Mouse (Mus musculus) heart, embryonic 15.5 days (tissue): Measurements from ENCODE around the gene RPS10-NUDT3. TPM values are rescaled to one million over a fixed set of nuclear protein-coding genes. Genes with fewer than 3 reads are reported as not detected.

ENCODE experiments used
- ATAC-seq: fragments of 200-750 bp; cut with Nextera tagmentation; replicated peaks from 2 replicates; pipeline ENCODE4 v1.8.0; 2017; ENCODE audit warnings: low read depth, moderate TSS enrichment; ENCODE audit not compliant: insufficient number of reproducible peaks, insufficient read depth, low FRiP score
- H3K27ac ChIP-seq: fragments of 300-500 bp; sonication (generic); 2 replicates; pipeline ENCODE4 v1.5.1; 2015; ENCODE audit warnings: mild to moderate bottlenecking, inconsistent platforms
- H3K27me3 ChIP-seq: fragments of 300-500 bp; sonication (generic); 2 replicates; pipeline ENCODE4 v1.6.1; 2015; ENCODE audit warnings: inconsistent platforms
- H3K36me3 ChIP-seq: fragments of 300-500 bp; sonication (generic); 2 replicates; pipeline ENCODE4 v1.6.1; 2015; ENCODE audit warnings: mild to moderate bottlenecking, inconsistent platforms
- H3K4me1 ChIP-seq: fragments of 300-500 bp; sonication (generic); replicated peaks from 2 replicates; pipeline ENCODE4 v1.6.1; 2015; ENCODE audit warnings: inconsistent platforms
- H3K4me2 ChIP-seq: fragments of 300-500 bp; sonication (generic); 2 replicates; pipeline ENCODE4 v1.6.1; 2015; ENCODE audit warnings: inconsistent platforms, mild to moderate bottlenecking, moderate library complexity
- H3K4me3 ChIP-seq: fragments of 300-500 bp; sonication (generic); 2 replicates; pipeline ENCODE4 v1.5.1; 2015; ENCODE audit warnings: mild to moderate bottlenecking, inconsistent platforms
- H3K9ac ChIP-seq: fragments of 300-500 bp; sonication (generic); 2 replicates; pipeline ENCODE4 v1.6.1; 2015; ENCODE audit warnings: mild to moderate bottlenecking, inconsistent platforms
- H3K9me3 ChIP-seq: fragments of 300-500 bp; sonication (generic); replicated peaks from 2 replicates; pipeline ENCODE4 v1.6.1; 2016; ENCODE audit warnings: inconsistent platforms
- WGBS: fragments of 180-500 bp; shearing (Covaris S2); methylation state at CpG from one replicate; pipeline ENCODE4 v1.1.7; 2015; ENCODE audit warnings: mixed read lengths; 5-methylcytosine and 5-hydroxymethylcytosine counted together
- polyA plus RNA-seq: library from polyadenylated mRNA; unstranded; fragments of >200 nt; fragmentation: Nextera tagmentation; extraction: Ambion mirVana; gene quantifications from 2 replicates; pipeline ENCODE4 v1.2.1, GENCODE M21; 2015

The RPS10-NUDT3 gene
- polyA plus RNA-seq, 1 experiment from 2014 or later: not detected

DNA sequence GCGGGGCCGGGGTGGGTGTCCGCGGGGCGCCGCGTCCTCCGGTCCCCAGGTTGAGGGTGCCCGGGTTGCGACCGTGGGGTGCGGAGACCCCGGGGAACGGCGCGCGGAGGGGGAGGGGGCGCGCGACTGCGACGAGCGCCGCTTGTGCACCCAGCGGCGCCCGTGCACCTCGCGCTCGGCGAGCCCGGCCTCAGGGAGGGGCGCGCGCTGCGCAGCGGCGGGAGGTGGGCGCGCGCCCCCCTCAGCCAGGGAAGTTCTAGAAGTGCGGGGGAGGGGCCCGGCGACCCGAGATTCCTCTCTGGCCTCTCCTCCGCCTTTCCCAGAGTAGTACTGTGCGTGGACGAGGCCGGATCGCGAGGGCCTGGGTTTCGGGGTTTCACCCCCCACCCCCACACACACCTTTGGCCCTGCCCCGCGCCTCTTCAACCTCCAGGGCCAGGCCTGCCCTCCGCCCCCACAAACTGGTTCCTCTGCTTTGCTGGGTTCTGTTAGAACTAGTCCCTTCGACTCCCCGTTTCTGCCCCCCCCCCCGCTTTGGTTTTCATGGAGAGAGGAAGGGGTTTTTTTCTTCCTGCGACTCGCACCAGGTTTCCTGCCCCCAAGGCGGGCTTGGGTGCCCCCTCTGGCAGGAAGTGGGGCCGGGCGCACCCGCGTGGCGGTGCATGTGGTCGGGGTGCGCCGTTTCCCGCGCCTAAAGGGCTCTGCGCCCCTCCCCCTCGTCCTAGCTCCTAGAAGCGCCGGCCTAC lies 77.7 kb downstream of the RPS10-NUDT3 start:
- Histone ChIP-seq H3K27ac (peak overlapping the region; percentile 96), H3K4me1 (peaks cover 49% of the 10 kb centered on the region), H3K9me3 (no peaks in the 10 kb centered on the region), H3K4me3 (peak overlapping the region; percentile 83), H3K36me3 (no peaks in the 10 kb centered on the region), H3K27me3 (no peaks in the 10 kb centered on the region), H3K4me2 (peak overlapping the region; percentile 90), H3K9ac (peak overlapping the region; percentile 92)
- under 1% methylated on average over 66 of the region's 75 CpGs for WGBS
- ATAC-seq: peak; percentile 33

- Histone ChIP-seq H3K27ac (peak within 1 kb of the TSS; percentile 96), H3K9ac (peak within 1 kb of the TSS; percentile 92), H3K9me3 (no peaks in the 10 kb centered on the region), H3K4me3 (peak within 1 kb of the TSS; percentile 83), H3K4me2 (peak within 1 kb of the TSS; percentile 90), H3K27me3 (no peaks in the 10 kb centered on the region), H3K36me3 (no peaks in the 10 kb centered on the region), H3K4me1 (peaks cover 44% of the 10 kb centered on the region)
- WGBS: under 1% methylated on average over 79 of the region's 79 CpGs
- peak; percentile 79 for ATAC-seq
Measured at GRCm38 (mm10) chr17:27556315-27557011, 78.6 kb downstream of the RPS10-NUDT3 start, which contains the start of gene Hmga1. Hmga1 (plus strand) TSS chr17:27556497.

- Histone ChIP-seq H3K9ac (peak overlapping the region; percentile 92), H3K4me2 (peak overlapping the region; percentile 90), H3K4me3 (peak overlapping the region; percentile 83), H3K27me3 (peaks cover 3% of the 10 kb centered on the region; the same call in 1 of the 2 replicates), H3K36me3 (no peaks in the 10 kb centered on the region), H3K4me1 (peaks cover 41% of the 10 kb centered on the region), H3K27ac (peak overlapping the region; percentile 96), H3K9me3 (no peaks in the 10 kb centered on the region)
- under 1% methylated on average over 55 of the region's 55 CpGs for WGBS
- ATAC-seq: peak; percentile 27; the same call in 1 of the 2 replicates
Measured at GRCm38 (mm10) chr17:27555512-27556172, 79.4 kb downstream of the RPS10-NUDT3 start.

DNA sequence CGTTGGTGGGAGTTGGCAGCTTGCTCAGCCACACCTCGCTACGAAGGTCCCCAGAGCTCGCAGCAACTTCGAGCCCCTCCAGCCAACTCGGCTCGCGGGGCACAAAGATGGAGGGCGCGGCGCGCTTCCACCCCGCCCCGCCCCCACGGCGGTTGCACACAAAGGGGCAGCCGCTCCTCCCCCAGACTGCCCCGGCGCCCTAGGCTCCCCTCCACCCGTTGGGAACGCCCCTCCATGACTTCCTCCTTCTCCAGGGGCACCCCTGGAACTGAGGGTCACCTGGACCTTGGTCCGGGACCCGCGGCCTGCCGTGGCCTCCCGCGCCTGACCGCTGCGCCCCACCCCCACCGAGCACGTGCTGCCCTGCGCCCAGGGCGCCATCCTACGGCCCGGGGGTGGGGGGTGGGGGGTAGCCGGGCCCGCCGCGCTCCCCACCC lies 79.9 kb downstream of the RPS10-NUDT3 start:
- Histone ChIP-seq H3K4me1 (peaks cover 41% of the 10 kb centered on the region), H3K4me3 (peak overlapping the region; percentile 83), H3K4me2 (peak overlapping the region; percentile 90), H3K9ac (peak overlapping the region; percentile 92), H3K27ac (peak overlapping the region; percentile 96), H3K27me3 (peaks cover 4% of the 10 kb centered on the region; the same call in 1 of the 2 replicates), H3K9me3 (no peaks in the 10 kb centered on the region), H3K36me3 (no peaks in the 10 kb centered on the region)
- peak; percentile 14; the same call in 1 of the 2 replicates for ATAC-seq
- 3% methylated on average over 37 of the region's 39 CpGs for WGBS

- Histone ChIP-seq H3K4me3 (peak overlapping the region; percentile 83), H3K9ac (peak overlapping the region; percentile 92), H3K27me3 (peaks cover 4% of the 10 kb centered on the region; the same call in 1 of the 2 replicates), H3K4me1 (peaks cover 44% of the 10 kb centered on the region), H3K9me3 (no peaks in the 10 kb centered on the region), H3K4me2 (peak overlapping the region; percentile 90), H3K36me3 (no peaks in the 10 kb centered on the region), H3K27ac (peak overlapping the region; percentile 96)
- ATAC-seq: no peak
- WGBS: 52% methylated on average over 20 of the region's 20 CpGs
Measured at GRCm38 (mm10) chr17:27554062-27554960, 80.7 kb downstream of the RPS10-NUDT3 start.

- H3K4me2 ChIP-seq: no peak overlapping the region
- H3K4me3 ChIP-seq: no peak overlapping the region
- 71% methylated on average over 23 of the region's 23 CpGs for WGBS
- H3K27ac ChIP-seq: no peak overlapping the region
- peaks cover 4% of the 10 kb centered on the region; the same call in 1 of the 2 replicates for H3K27me3 ChIP-seq
- peaks cover 33% of the 10 kb centered on the region for H3K4me1 ChIP-seq
- no peak overlapping the region for H3K9ac ChIP-seq
- H3K36me3 ChIP-seq: no peaks in the 10 kb centered on the region
- H3K9me3 ChIP-seq: no peaks in the 10 kb centered on the region
- ATAC-seq: no peak
Measured at GRCm38 (mm10) chr17:27552215-27553201, 82.5 kb downstream of the RPS10-NUDT3 start.

DNA sequence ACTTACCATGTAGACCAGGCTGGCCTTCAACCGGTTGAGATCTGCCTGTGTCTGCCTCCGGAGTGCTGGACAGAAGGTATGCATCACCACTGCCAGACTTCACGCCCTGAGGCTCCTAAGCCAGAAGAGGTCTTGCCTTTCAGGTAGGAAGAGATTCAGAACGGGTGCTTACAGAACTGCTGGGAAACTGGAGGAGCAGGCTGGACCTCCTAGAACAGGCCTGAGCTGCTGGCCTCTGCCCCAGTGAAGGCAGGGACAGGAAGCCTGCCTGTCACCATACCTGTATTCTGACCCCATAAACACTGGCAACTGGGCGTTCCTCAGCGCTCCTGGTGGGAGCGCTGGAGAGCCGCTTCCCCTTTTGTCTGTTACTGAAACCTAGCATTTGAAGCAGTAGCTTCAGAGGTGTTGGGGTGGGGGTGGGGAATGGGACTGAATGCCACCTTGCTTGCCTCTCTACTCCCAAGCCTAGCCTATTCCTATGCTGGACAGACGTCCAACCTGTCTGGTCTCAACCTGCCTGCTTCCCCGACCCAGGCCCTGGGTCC lies 83.6 kb downstream of the RPS10-NUDT3 start:
- 67% methylated on average over 10 of the region's 10 CpGs for WGBS
- H3K4me1 ChIP-seq: peaks cover 33% of the 10 kb centered on the region
- H3K27ac ChIP-seq: no peak overlapping the region
- no peaks in the 10 kb centered on the region for H3K9me3 ChIP-seq
- no peak overlapping the region for H3K4me3 ChIP-seq
- H3K9ac ChIP-seq: no peak overlapping the region
- no peak for ATAC-seq
- no peaks in the 10 kb centered on the region for H3K36me3 ChIP-seq
- peaks cover 8% of the 10 kb centered on the region; the same call in 1 of the 2 replicates for H3K27me3 ChIP-seq
- H3K4me2 ChIP-seq: no peak overlapping the region

- Histone ChIP-seq H3K9me3 (no peaks in the 10 kb centered on the region), H3K4me2 (no peak overlapping the region), H3K4me1 (peaks cover 14% of the 10 kb centered on the region), H3K27ac (no peak overlapping the region), H3K27me3 (peaks cover 16% of the 10 kb centered on the region), H3K4me3 (no peak overlapping the region), H3K9ac (no peak overlapping the region), H3K36me3 (no peaks in the 10 kb centered on the region)
- no peak for ATAC-seq
- 52% methylated on average over 8 of the region's 8 CpGs for WGBS
Measured at GRCm38 (mm10) chr17:27549234-27549633, 85.8 kb downstream of the RPS10-NUDT3 start.

- H3K9me3 ChIP-seq: no peaks in the 10 kb centered on the region
- H3K36me3 ChIP-seq: no peaks in the 10 kb centered on the region
- H3K27ac ChIP-seq: no peak overlapping the region
- peaks cover 12% of the 10 kb centered on the region for H3K4me1 ChIP-seq
- no peak overlapping the region for H3K4me3 ChIP-seq
- 58% methylated on average over 9 of the region's 9 CpGs for whole genome bisulfite sequencing
- no peak overlapping the region for H3K9ac ChIP-seq
- H3K4me2 ChIP-seq: no peak overlapping the region
- peak; percentile 44; the same call in 1 of the 2 replicates for ATAC-seq
- H3K27me3 ChIP-seq: peaks cover 16% of the 10 kb centered on the region
Measured at GRCm38 (mm10) chr17:27547253-27547868, 87.7 kb downstream of the RPS10-NUDT3 start.
